Mouse (Mus musculus): Measurements from ENCODE around the gene Vwa3b.

- TF ChIP-seq CTCF (IDR thresholded peaks at IDR 0.05; ENCODE audit: control insufficient read depth, insufficient read depth, low read length), result no peak
- no peak for TF ChIP-seq POLR2A (IDR thresholded peaks at IDR 0.05; ENCODE audit: borderline replicate concordance, control insufficient read depth, low read depth, low read length)
These were observed 103.7 kb downstream of the Vwa3b start for GRCm38 (mm10) chr1:37130012-37130570.

Data from bone marrow, adult 2 months (tissue).